Mouse (Mus musculus) CH12.LX (cell line): ENCODE data around the gene Smarca4. TPM values are rescaled to one million over a fixed set of nuclear protein-coding genes. Genes with fewer than 3 reads are reported as not detected.

Source experiments
- DNase-seq: peaks from one replicate; pipeline ENCODE4 v3.0.0-alpha.2; 2013; ENCODE audit errors: extremely low read depth
- H3K27ac ChIP-seq: 2 replicates; pipeline ENCODE4 v1.5.1; 2012; ENCODE audit warnings: low read depth, mild to moderate bottlenecking, control low read depth, moderate library complexity; ENCODE audit not compliant: insufficient read depth
- H3K27me3 ChIP-seq: replicated peaks from 2 replicates; pipeline ENCODE3; 2012; ENCODE audit warnings: inconsistent platforms
- H3K36me3 ChIP-seq, 2 experiments: replicated peaks in 1 of 2; 2 replicates each; pipeline versions ENCODE3 to v1.6.1; 2012; ENCODE audit warnings: inconsistent platforms in 1 of 2, low read length in 1 of 2, mild to moderate bottlenecking in 1 of 2, mixed read lengths in 1 of 2, moderate library complexity in 1 of 2; ENCODE audit not compliant: control insufficient read depth in 1 of 2, insufficient read depth in 1 of 2
- H3K4me1 ChIP-seq, 2 experiments: 2 replicates each; pipeline ENCODE4 v1.6.1; 2012; ENCODE audit warnings: inconsistent platforms in 1 of 2, moderate library complexity in 1 of 2; ENCODE audit not compliant: insufficient read depth in 2 of 2, control insufficient read depth in 1 of 2
- H3K4me2 ChIP-seq: 2 replicates; pipeline ENCODE4 v1.6.1; 2012; ENCODE audit warnings: low read depth, mild to moderate bottlenecking, control low read depth; ENCODE audit not compliant: poor library complexity, insufficient read depth, severe bottlenecking
- H3K4me3 ChIP-seq, 3 experiments: fragments of 150-350 bp in 1 of 3; sonication (generic) in 1 of 3; replicated peaks in 1 of 3; 2 replicates each; pipeline versions ENCODE3 to v1.5.1; 2011 to 2012; ENCODE audit warnings: low read depth in 2 of 3, low read length in 2 of 3, mild to moderate bottlenecking in 2 of 3, moderate library complexity in 2 of 3, control low read depth in 1 of 3, improper control_type of control experiment in 1 of 3, inconsistent platforms in 1 of 3, mixed read lengths in 1 of 3; ENCODE audit not compliant: poor library complexity in 1 of 3
- H3K79me2 ChIP-seq: replicated peaks from 2 replicates; pipeline ENCODE4 v1.6.1; 2012; ENCODE audit warnings: mild to moderate bottlenecking, moderate library complexity; ENCODE audit not compliant: control insufficient read depth, poor library complexity, insufficient read depth, severe bottlenecking; ENCODE audit errors: extremely low read depth
- H3K9ac ChIP-seq: 2 replicates; pipeline ENCODE4 v1.6.1; 2012; ENCODE audit warnings: low read depth, mild to moderate bottlenecking, control low read depth, moderate library complexity; ENCODE audit not compliant: insufficient read depth
- H3K9me3 ChIP-seq: replicated peaks from 2 replicates; pipeline ENCODE3; 2012; ENCODE audit warnings: low read length, inconsistent platforms, mixed read lengths
- BHLHE40 ChIP-seq: IDR thresholded peaks from 2 replicates; pipeline ENCODE4 v1.6.1; 2011; ENCODE audit warnings: mild to moderate bottlenecking, low read depth, low read length, improper control_type of control experiment
- CTCF ChIP-seq, 2 experiments: IDR thresholded peaks in 1 of 2; conservative IDR thresholded peaks in 1 of 2; 2 replicates each; pipeline ENCODE4 v1.5.1; 2011 to 2012; ENCODE audit warnings: low read depth in 2 of 2, low read length in 2 of 2, improper control_type of control experiment in 1 of 2, inconsistent platforms in 1 of 2, mild to moderate bottlenecking in 1 of 2, moderate library complexity in 1 of 2
- ELF1 ChIP-seq: IDR thresholded peaks from 2 replicates; pipeline ENCODE4 v1.6.1; 2014; ENCODE audit warnings: low read depth, mild to moderate bottlenecking, inconsistent platforms, low read length, improper control_type of control experiment
- EP300 ChIP-seq: IDR thresholded peaks from 2 replicates; pipeline ENCODE4 v1.6.1; 2011; ENCODE audit warnings: low read length, improper control_type of control experiment
- ETS1 ChIP-seq: conservative IDR thresholded peaks from 2 replicates; pipeline ENCODE4 v1.6.1; 2012; ENCODE audit warnings: low read depth, mild to moderate bottlenecking, inconsistent platforms, low read length, improper control_type of control experiment, moderate library complexity
- HCFC1 ChIP-seq: IDR thresholded peaks from 2 replicates; pipeline ENCODE4 v1.6.1; 2012; ENCODE audit warnings: low read depth, mild to moderate bottlenecking, inconsistent platforms, low read length, improper control_type of control experiment
- JUND ChIP-seq: conservative IDR thresholded peaks from 2 replicates; pipeline ENCODE4 v1.6.1; 2011; ENCODE audit warnings: low read depth, low read length, improper control_type of control experiment
- MAFK ChIP-seq: IDR thresholded peaks from 2 replicates; pipeline ENCODE4 v1.6.1; 2011; ENCODE audit warnings: low read length, improper control_type of control experiment; ENCODE audit not compliant: insufficient replicate concordance
- MAX ChIP-seq: IDR thresholded peaks from 2 replicates; pipeline ENCODE4 v1.6.1; 2011; ENCODE audit warnings: low read length, improper control_type of control experiment
- MAZ ChIP-seq: IDR thresholded peaks from 2 replicates; pipeline ENCODE4 v1.6.1; 2012; ENCODE audit warnings: low read depth, mild to moderate bottlenecking, inconsistent platforms, low read length, improper control_type of control experiment, moderate library complexity
- MEF2A ChIP-seq: IDR thresholded peaks from 2 replicates; pipeline ENCODE4 v1.6.1; 2014; ENCODE audit warnings: low read depth, mild to moderate bottlenecking, inconsistent platforms, low read length, improper control_type of control experiment, borderline replicate concordance
- NELFE ChIP-seq: IDR thresholded peaks from 2 replicates; pipeline ENCODE4 v1.6.1; 2011; ENCODE audit warnings: low read depth, low read length, improper control_type of control experiment
- NRF1 ChIP-seq: IDR thresholded peaks from 2 replicates; pipeline ENCODE4 v1.6.1; 2014; ENCODE audit warnings: low read depth, mild to moderate bottlenecking, inconsistent platforms, low read length, improper control_type of control experiment, moderate library complexity
- PAX5 ChIP-seq: IDR thresholded peaks from 2 replicates; pipeline ENCODE4 v1.6.1; 2012; ENCODE audit warnings: low read length, inconsistent platforms, mixed read lengths
- SMC3 ChIP-seq: IDR thresholded peaks from 2 replicates; pipeline ENCODE4 v1.6.1; 2011; ENCODE audit warnings: low read depth, low read length, improper control_type of control experiment
- TBP ChIP-seq: conservative IDR thresholded peaks from 2 replicates; pipeline ENCODE4 v1.6.1; 2011; ENCODE audit warnings: low read depth, low read length, improper control_type of control experiment
- TCF12 ChIP-seq: IDR thresholded peaks from 2 replicates; pipeline ENCODE4 v1.6.1; 2014; ENCODE audit warnings: low read depth, mild to moderate bottlenecking, inconsistent platforms, low read length, improper control_type of control experiment
- USF1 ChIP-seq: IDR thresholded peaks from 2 replicates; pipeline ENCODE4 v1.6.1; 2014; ENCODE audit warnings: low read depth, mild to moderate bottlenecking, inconsistent platforms, low read length, improper control_type of control experiment
- USF2 ChIP-seq: conservative IDR thresholded peaks from 2 replicates; pipeline ENCODE4 v1.6.1; 2011; ENCODE audit warnings: low read depth, low read length, improper control_type of control experiment
- dilution Hi-C: fragments of 300-500 bp; cut with MboI; formaldehyde crosslinking; loops from 2 replicates; pipeline ENCODE4 v1.14.3; 2020; ENCODE audit warnings: low sequenced_read_pairs; ENCODE audit not compliant: extremely low pct_unique_long_range_greater_than_20kb, extremely low pct_ligation_motif_present
- in situ Hi-C: fragments of 300-500 bp; cut with MboI; formaldehyde crosslinking; loops from 3 replicates; pipeline ENCODE4 v1.14.3; 2019; ENCODE audit warnings: low sequenced_read_pairs, low pct_ligation_motif_present, low pct_unique_long_range_greater_than_20kb, mixed read lengths
- polyA plus RNA-seq: library from polyadenylated mRNA; unstranded; fragments of >175 nt; gene quantifications from 2 replicates; pipeline ENCODE4 v1.2.1, GENCODE M21; 2012; ENCODE audit warnings: low read depth; ENCODE audit not compliant: insufficient read length
- total RNA-seq, 2 experiments: library from RNA; depleted of rRNA; stranded (reverse); fragments of 300-350 nt in 1 of 2; fragments of >200 nt in 1 of 2; gene quantifications; 2 replicates each; pipeline ENCODE4 v1.2.3; 2012 to 2014

Gene Smarca4
- total and polyA plus RNA-seq, 3 experiments: 33.8 to 86.2 (median 74.3) TPM

DNA sequence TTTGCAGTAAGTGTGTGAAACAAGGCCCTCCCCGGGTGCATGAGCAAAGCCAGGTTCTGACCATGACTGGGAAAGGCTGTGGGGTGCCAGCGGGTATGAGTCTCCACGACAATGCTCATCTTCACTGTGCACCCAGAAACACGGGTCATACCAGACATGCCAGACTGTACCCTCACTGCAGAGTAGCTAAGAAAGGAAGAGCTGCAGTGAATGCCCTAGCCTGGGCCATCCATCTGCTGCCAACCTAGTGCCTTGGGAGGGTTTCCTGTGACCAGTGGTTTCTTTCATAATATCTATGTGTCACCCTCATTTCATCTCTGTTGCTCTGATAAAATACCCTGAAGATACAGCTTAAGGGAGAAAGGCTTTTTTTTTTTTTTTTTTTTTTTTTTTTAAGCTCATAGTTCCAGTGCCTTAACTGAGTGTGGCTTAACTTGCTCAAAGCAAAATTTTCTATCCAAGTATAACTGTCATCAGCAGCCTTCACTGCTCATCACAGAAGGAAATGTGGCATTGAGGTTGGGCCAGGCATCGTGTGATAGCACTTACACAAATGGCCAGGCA is 79.3 kb downstream of the Smarca4 start:
- dilution Hi-C loops: no loop called here
- Histone ChIP-seq H3K4me1 (peaks cover 2 to 8% of the 10 kb centered on the region in 2 experiments; a peak in 2 of 4 replicates), H3K4me3 (no peak overlapping the region), H3K9ac (no peak overlapping the region), H3K9me3 (no peaks in the 10 kb centered on the region), H3K27ac (no peak overlapping the region), H3K4me2 (no peak overlapping the region), H3K36me3 (peaks cover 50 to 90% of the 10 kb centered on the region in 2 experiments), H3K79me2 (no peaks in the 10 kb centered on the region), H3K27me3 (no peaks in the 10 kb centered on the region)
- in situ Hi-C loops: no loop called here
- DNase-seq: no peak
- TF ChIP-seq MEF2A (no peak), SMC3 (no peak), ETS1 (no peak), USF1 (no peak), TBP (no peak), CTCF (conservative IDR thresholded peaks at IDR 0.05 in 1 of 2, IDR thresholded peaks at IDR 0.05 in 1 of 2; ENCODE audit: low read depth in 2 of 2, low read length in 2 of 2) (no peak), BHLHE40 (no peak), NRF1 (no peak), ELF1 (no peak), PAX5 (no peak), MAX (no peak), TCF12 (no peak), NELFE (no peak), MAFK (no peak)

GRCm38 (mm10) chr9:21697121-21697520 is 81.2 kb downstream of the Smarca4 start:
- dilution Hi-C loops: no loop called here
- Histone ChIP-seq H3K36me3 (peaks cover 64 to 94% of the 10 kb centered on the region in 2 experiments), H3K4me3 (no peak overlapping the region), H3K79me2 (no peaks in the 10 kb centered on the region), H3K27me3 (no peaks in the 10 kb centered on the region), H3K9me3 (no peaks in the 10 kb centered on the region), H3K27ac (no peak overlapping the region), H3K4me1 (peaks cover 2 to 8% of the 10 kb centered on the region in 2 experiments; a peak in 2 of 4 replicates), H3K9ac (no peak overlapping the region), H3K4me2 (no peak overlapping the region)
- no peak for TF ChIP-seq EP300
- TF ChIP-seq USF2: no peak
- TF ChIP-seq USF1: no peak
- TF ChIP-seq JUND: no peak
- no peak for TF ChIP-seq TBP
- no peak for TF ChIP-seq HCFC1
- TF ChIP-seq MAZ: no peak
- DNase-seq: no peak
- in situ Hi-C loops: no loop called here
